Mouse (Mus musculus): ENCODE measurements around the gene Fam111a.
A peak's percentile ranks its signal among the peaks of the same experiment; 100 is the strongest.

The Fam111a gene

DNA sequence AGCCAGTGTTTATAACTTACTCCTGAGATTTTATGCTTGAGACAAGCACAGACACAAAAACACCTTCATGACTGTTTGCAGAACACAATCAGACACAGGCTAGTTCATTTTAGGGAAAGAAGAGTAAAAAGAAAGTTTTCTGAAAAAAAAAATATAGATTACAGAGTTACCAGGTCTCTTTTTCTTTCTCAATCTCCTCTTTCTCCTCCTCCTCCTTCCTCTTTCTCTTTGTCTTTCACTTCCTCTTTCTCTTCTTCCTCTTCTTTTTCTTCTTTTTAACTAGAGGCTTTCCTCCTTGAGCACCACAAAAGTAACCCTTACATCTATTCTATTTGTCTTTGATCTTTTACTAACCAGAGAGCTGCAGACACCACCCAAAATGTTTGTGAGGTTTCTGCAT lies 18.7 kb downstream of the Fam111a start:
- no peak for DNase-seq

GRCm38 (mm10) chr19:12567011-12567410 lies 21.5 kb downstream of the Fam111a start:
- DNase-seq, result no peak

- DNase-seq, result no peak
Measured at GRCm38 (mm10) chr19:12570866-12571265, 25.3 kb downstream of the Fam111a start.

DNA sequence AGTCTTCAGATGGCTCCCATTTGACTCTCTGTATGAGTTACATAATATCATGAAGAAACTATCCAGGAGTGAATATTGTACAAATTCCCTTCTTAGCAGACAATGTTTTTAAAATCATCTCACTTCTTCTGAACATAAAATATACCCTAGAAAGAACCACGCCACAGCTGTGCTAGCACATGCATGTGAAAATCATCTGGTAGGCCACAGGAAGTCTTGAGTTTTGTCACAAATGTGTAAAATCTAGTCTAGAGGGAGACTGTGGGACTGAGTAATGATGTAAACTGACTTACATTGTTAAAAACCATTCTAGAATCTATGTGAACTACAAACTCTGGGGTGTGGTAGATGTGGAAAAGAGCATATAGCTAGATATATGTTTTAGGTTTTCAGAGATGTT lies 26.1 kb downstream of the Fam111a start:
- no peak for DNase-seq

- no peak for DNase-seq
Measured at GRCm38 (mm10) chr19:12572614-12573265, 27.2 kb downstream of the Fam111a start.

DNA sequence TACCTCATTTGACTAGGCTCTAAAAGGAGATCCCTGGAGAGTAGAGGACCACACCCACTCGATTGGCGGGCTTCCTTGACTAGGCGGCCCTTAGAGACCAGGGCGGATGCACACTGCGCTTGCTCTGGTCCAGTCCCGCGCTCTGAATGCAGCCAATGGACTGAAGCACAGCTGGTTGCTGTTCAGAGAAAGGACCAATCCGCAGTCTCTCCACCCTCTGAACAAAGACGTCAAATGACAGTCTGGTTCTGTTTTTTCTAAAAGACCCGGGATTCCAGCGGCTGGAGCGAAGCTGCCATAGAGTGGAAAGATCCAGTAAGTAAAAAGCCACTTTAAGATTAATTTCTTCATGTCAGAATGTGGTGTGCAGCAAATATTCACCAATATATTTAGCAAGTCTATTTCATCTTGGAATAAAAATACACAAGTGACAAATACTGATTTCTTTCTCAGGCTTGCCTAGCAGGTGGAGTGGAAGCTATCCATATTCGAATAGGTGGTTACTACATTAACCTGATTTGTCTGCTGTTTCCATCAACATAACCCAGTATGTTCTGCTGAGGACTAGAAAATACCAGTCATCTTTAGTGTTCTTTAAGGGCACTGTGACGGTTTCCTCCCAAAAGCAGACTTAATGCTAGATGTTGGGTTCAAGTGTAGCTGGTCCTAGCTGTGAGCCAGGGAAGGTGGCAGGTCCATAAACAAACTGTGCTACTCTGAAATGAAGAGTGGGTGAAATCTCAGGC lies 27.9 kb downstream of the Fam111a start:
- peak; percentile 92 for DNase-seq

- peak; percentile 33 for DNase-seq
Measured at GRCm38 (mm10) chr19:12574012-12574407, 28.5 kb downstream of the Fam111a start.

- DNase-seq, result no peak
Measured at GRCm38 (mm10) chr19:12575107-12575506, 29.6 kb downstream of the Fam111a start.

- DNase-seq, result no peak
Measured at GRCm38 (mm10) chr19:12575514-12575913, 30.0 kb downstream of the Fam111a start.

DNA sequence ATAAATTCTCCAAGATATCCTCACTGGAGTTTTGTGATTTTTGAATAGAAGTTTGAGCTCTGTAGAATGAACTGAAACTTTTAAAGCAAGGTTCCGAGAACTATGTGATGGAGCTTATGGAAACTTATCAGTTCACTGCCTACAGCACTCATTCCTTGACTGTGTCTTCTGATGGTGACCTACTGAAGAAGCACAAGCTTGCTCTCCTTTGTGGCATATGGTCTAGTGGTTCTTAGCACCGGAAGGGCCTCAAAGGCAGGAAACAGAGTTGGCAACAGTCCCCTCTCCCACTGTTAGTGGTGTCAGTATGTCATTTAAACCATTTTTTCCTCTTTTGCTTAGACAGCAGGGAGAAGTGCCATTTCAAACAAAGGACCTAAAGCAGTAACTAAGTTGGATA lies 31.1 kb downstream of the Fam111a start:
- no peak for DNase-seq

DNA sequence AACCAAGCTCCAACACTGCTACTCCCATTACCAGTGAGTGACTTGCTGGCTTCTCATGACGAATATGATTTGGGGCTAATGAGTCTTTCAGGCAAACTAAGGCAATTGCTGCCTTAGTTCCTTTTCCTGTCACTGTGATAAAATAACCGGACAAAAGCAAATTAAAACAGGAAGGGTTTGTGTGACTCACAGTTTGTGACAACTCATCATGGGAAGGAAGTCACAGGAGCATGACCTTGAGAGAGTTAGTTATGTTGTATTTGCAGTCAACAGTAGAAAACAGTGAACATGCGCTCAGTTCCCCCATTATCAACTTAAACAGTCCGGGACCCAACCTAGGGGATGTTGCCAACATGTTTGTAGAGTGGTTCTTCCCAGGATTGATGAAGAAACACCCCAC lies 39.8 kb downstream of the Fam111a start:
- DNase-seq, result no peak

GRCm38 (mm10) chr19:12591908-12592307 lies 46.4 kb downstream of the Fam111a start:
- peak; percentile 77 for DNase-seq

- no peak for DNase-seq
Measured at GRCm38 (mm10) chr19:12595135-12595529, 49.6 kb downstream of the Fam111a start.

- peak; percentile 82 for DNase-seq
Measured at GRCm38 (mm10) chr19:12595530-12596289, 50.2 kb downstream of the Fam111a start.

DNA sequence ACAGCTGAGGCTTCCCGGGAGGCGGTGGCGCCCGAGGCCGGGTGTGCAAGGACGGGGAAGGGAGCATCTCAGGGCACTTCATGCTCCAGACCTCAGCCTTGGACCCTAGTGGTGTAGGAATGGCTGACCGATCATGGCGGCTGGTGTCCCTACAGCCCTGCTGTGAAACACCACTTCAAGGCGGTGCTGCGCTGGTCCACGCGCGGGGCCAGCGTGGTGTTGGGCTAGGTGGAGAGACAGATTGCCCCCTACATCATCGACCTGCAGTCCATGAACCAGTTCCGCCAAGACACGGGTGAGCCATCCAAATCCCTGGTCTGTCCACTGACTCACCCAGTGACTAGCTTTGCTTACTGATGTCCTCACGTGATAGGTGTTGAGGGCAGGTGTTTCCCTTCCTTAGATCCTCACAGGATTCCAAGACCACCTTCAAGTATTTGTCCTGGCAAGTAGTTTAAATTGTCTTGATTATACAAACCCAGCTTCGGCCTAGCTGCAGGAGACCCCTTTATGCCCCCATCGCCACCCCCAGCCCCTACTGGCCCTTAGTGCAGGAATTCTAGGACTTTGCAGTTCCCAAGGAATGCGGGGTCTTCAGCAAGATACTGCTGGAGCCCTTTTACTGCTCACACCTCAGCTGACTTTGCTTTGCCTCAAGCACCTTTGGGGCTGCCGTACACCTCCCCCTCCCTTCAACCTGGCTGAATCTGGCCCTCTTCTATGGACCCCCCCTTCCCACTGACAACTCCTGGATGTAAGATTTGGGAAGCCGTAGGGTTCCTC lies 50.9 kb downstream of the Fam111a start:
- DNase-seq, result no peak

- peak; percentile 50 for DNase-seq
Measured at GRCm38 (mm10) chr19:12597073-12597405, 51.5 kb downstream of the Fam111a start.

GRCm38 (mm10) chr19:12598674-12599073 lies 53.1 kb downstream of the Fam111a start:
- DNase-seq, result no peak

GRCm38 (mm10) chr19:12599674-12600073 lies 54.1 kb downstream of the Fam111a start, which contains the start of gene Gm4952:
Gene Gm4952 (plus strand): TSS chr19:12599974.
- no peak for DNase-seq

DNA sequence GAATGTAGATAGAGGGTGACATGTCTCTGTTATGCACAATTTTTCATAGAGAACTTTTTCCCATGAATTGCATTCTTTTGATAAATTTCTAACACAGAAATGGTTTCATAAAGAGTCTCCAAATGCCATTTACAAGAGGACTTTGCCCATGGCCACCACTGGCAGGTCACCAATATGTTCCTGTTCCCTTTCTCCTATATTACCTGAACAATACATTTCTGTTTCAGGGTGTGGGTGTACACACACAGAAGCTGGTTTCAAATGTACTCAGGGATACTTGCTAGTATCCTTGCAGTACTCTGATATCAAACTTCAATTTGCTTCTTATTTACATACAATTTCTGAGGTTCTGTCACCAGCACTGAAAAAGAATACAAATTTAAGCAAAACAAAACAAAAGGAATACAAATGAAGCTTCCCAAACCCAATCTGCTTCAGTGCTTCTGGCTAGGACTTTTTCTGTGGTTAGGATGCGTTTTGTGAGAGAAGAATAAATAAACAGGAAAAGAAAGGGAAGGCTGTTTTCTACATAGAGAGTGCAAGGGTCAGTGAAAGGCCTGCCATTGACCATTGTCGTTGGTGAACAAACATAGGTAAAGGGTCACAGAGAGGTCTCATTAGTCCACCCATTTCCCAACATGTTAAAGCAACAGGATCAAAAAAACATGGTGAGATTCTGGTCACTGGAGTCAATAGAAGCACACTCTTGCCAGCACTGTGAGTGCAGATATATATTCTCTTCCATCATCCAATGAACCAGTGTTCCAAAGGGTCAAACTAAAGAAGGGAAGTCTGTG lies 55.3 kb downstream of the Fam111a start:
- no peak for DNase-seq

DNA sequence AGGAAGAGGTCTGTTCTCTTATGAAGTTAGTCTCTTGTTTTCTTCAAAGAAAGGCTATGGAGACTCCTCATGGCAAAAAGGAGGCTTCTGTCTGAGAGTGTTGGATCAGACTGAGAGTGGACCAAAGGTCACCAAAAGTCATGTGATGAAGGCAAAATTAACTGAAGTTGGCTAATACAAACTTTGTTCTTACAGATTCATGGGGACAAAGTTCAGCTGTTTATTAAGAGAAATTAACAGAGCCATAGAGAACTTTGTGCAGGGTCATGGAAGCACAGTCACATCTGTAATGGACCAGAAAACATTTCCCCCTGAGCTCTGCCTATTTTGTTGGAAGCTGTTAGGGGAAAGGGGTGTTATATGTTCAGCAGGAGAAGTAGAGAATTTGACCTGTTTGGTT lies 62.8 kb downstream of the Fam111a start:
- DNase-seq, result peak; percentile 39

DNA sequence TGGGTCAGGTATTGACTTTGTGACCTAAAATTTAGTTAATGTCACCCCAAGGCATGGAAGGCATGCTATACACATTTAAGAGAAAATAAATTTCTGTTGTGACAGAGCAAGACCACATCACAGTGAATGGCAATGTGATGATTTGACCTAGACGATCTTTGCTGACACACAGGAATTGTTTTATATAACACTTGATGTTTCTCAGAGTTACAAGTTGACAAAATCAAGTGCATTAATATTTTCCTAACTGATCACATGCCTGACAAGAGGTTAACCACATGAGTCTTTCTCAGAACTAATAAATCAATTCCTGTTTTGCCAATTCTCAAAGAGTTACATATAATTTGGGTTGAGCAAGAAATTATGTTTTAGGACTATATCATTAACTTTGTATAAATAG lies 68.1 kb downstream of the Fam111a start:
- DNase-seq, result no peak

DNA sequence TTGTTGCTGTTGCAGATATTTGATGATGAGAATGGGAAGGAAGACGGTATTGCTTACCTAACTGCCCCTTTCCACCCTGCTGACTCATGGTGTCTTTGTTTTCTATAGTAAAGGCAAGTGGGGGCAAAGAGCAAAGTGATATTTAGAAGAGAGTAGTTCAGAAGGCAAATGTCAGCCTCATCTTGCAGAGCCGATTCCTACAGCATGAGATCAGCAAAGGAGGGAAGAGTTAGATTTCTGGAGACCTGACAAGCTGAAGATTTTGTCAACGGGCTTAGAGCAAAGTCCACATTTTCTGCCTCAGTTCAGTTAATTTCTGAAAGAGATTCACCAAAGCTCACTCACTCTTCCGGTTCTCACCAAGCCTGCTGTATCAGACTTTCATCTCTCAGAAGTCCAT lies 87.6 kb downstream of the Fam111a start, which contains the start of gene Glyat:
Gene Glyat (plus strand): TSS at position 133 of the 400 bp plus-strand sequence.
- peak; percentile 13 for DNase-seq

Measured in kidney, postnatal 10 days (tissue).